Mouse (Mus musculus): ENCODE measurements around the gene D330020A13Rik. TPM values are rescaled to one million over a fixed set of nuclear protein-coding genes. Genes with fewer than 3 reads are reported as not detected.

D330020A13Rik gene
- not detected for polyA plus RNA-seq (2015; fragmentation: Illumina TruSeq; extraction: RNeasy Lipid Tissue Mini Kit (QIAGEN cat#74804); ENCODE audit: low read depth, low replicate concordance)

DNA sequence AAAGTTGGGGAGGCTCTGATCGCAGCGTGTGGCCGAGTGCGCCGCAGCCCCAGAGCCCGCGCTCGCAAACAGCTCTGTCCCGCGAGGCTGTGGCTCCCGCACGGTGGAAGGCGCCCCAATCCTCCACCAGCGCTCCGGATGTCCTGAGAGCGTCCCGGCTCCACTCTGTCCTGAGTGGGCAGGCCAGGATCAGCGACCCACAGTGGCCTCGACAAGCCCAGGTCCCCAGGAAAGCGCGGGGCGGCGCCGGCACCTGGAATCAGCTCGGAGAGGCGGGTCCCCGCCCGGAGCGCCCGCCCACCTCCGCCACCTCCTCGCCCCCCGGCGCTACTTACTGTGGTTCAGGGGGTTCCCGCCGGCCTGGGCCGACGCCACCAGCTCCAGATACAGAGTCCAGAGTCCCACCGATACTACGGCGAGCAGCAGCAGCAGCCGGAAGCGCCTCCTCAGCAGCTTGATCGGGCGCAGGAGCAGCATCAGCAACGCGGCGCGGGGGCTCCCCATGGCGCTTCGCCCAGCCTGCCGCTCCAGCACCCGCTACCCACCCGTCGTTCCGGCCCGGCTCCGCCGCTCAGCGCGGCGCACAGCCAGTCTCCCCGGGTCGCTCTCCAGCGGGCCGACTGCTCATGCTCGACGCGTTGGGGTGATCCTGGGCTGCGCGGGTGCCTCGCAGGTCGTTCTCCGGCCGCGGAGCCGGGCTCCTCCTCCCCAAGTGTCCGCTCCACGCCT, at the start of gene D330020A13Rik, which contains the start of gene B4galnt3:
Gene D330020A13Rik, plus strand, starts transcription at position 309 of the 729 bp plus-strand sequence.
Gene B4galnt3, minus strand, starts transcription at position 504 of the 729 bp plus-strand sequence.

Other genes starting within 250 kb of the D330020A13Rik start
- gene Ninj2, start 201.0 kb upstream of the D330020A13Rik start, polyA plus RNA-seq (2015; fragmentation: Illumina TruSeq; extraction: RNeasy Lipid Tissue Mini Kit (QIAGEN cat#74804); ENCODE audit: low read depth, low replicate concordance), result 6.0 TPM
- gene B4galnt3, start 195 bp downstream of the D330020A13Rik start, polyA plus RNA-seq (2015; fragmentation: Illumina TruSeq; extraction: RNeasy Lipid Tissue Mini Kit (QIAGEN cat#74804); ENCODE audit: low read depth, low replicate concordance), result 0.64 TPM
- 20.4 TPM for gene Kdm5a, start 69.8 kb downstream of the D330020A13Rik start, polyA plus RNA-seq (2015; fragmentation: Illumina TruSeq; extraction: RNeasy Lipid Tissue Mini Kit (QIAGEN cat#74804); ENCODE audit: low read depth, low replicate concordance)
- gene Ccdc77, start 70.0 kb downstream of the D330020A13Rik start, polyA plus RNA-seq (2015; fragmentation: Illumina TruSeq; extraction: RNeasy Lipid Tissue Mini Kit (QIAGEN cat#74804); ENCODE audit: low read depth, low replicate concordance), result 5.6 TPM
- gene Il17ra, start 168.9 kb downstream of the D330020A13Rik start, polyA plus RNA-seq (2015; fragmentation: Illumina TruSeq; extraction: RNeasy Lipid Tissue Mini Kit (QIAGEN cat#74804); ENCODE audit: low read depth, low replicate concordance), result 11.5 TPM
- 29.2 TPM for gene Tmem121b, start 199.4 kb downstream of the D330020A13Rik start, polyA plus RNA-seq (2015; fragmentation: Illumina TruSeq; extraction: RNeasy Lipid Tissue Mini Kit (QIAGEN cat#74804); ENCODE audit: low read depth, low replicate concordance)
- 33.6 TPM for gene Hdhd5, start 237.0 kb downstream of the D330020A13Rik start, polyA plus RNA-seq (2015; fragmentation: Illumina TruSeq; extraction: RNeasy Lipid Tissue Mini Kit (QIAGEN cat#74804); ENCODE audit: low read depth, low replicate concordance)

Data from brain, adult 10 weeks (tissue).